Mouse (Mus musculus): ENCODE results near the gene Fam173a. TPM values are rescaled to one million over a fixed set of nuclear protein-coding genes. Genes with fewer than 3 reads are reported as not detected.

Fam173a gene
- 99.9 and 103 TPM in 2 replicates for polyA plus RNA-seq (2015; fragmentation: Nextera tagmentation; extraction: Ambion mirVana)

GRCm38 (mm10) chr17:25792615-25793014, at the start of gene Fam173a:
Gene Fam173a, minus strand, starts transcription at chr17:25792901.
- H3K9me3 ChIP-seq (ENCODE audit: control insufficient read depth, low read length), result no peaks in the 10 kb centered on the region
- peak within 1 kb of the TSS; percentile 67 for H3K4me2 ChIP-seq (ENCODE audit: low read length)
- H3K4me3 ChIP-seq (ENCODE audit: low read length), result peak within 1 kb of the TSS; percentile 73
- ATAC-seq, result peak; percentile 50
- H3K27ac ChIP-seq (ENCODE audit: low read depth, low read length), result peak within 1 kb of the TSS; percentile 91
- peaks cover 3% of the 10 kb centered on the region; the same call in 1 of the 2 replicates for H3K27me3 ChIP-seq (replicated peaks; ENCODE audit: control insufficient read depth, insufficient read depth, low read length)
- peak within 1 kb of the TSS; percentile 82 for H3K9ac ChIP-seq (ENCODE audit: low read depth, low read length)
- WGBS, result 1% methylated on average over 14 of the region's 14 CpGs
- H3K4me1 ChIP-seq (ENCODE audit: control insufficient read depth, insufficient read depth, low read depth, low read length), result peaks cover 41% of the 10 kb centered on the region
- H3K36me3 ChIP-seq (ENCODE audit: control insufficient read depth, insufficient read depth, low read length), result peaks cover 13% of the 10 kb centered on the region

GRCm38 (mm10) chr17:25841117-25841880, 48.6 kb upstream of the Fam173a start, which contains the start of gene Gm20683:
Gene Gm20683, minus strand, starts transcription at chr17:25841763.
- H3K4me2 ChIP-seq (ENCODE audit: low read length), result no peak within 1 kb of the TSS
- H3K4me1 ChIP-seq (ENCODE audit: control insufficient read depth, insufficient read depth, low read depth, low read length), result peaks cover 34% of the 10 kb centered on the region
- no peaks in the 10 kb centered on the region for H3K27me3 ChIP-seq (replicated peaks; ENCODE audit: control insufficient read depth, insufficient read depth, low read length)
- 96% methylated on average over 22 of the region's 22 CpGs for WGBS
- no peaks in the 10 kb centered on the region for H3K9me3 ChIP-seq (ENCODE audit: control insufficient read depth, low read length)
- no peak for ATAC-seq
- H3K4me3 ChIP-seq (ENCODE audit: low read length), result no peak within 1 kb of the TSS
- H3K36me3 ChIP-seq (ENCODE audit: control insufficient read depth, insufficient read depth, low read length), result peaks cover 40% of the 10 kb centered on the region
- no peak within 1 kb of the TSS; the same call in 1 of the 2 replicates for H3K9ac ChIP-seq (ENCODE audit: low read depth, low read length)
- no peak within 1 kb of the TSS for H3K27ac ChIP-seq (ENCODE audit: low read depth, low read length)

- no peak overlapping the region for H3K9ac ChIP-seq (ENCODE audit: low read depth, low read length)
- no peak for ATAC-seq
- WGBS, result 98% methylated on average over 6 of the region's 6 CpGs
- no peak overlapping the region for H3K27ac ChIP-seq (ENCODE audit: low read depth, low read length)
- H3K4me2 ChIP-seq (ENCODE audit: low read length), result no peak overlapping the region
- H3K27me3 ChIP-seq (replicated peaks; ENCODE audit: control insufficient read depth, insufficient read depth, low read length), result no peaks in the 10 kb centered on the region
- no peaks in the 10 kb centered on the region for H3K9me3 ChIP-seq (ENCODE audit: control insufficient read depth, low read length)
- peaks cover 42% of the 10 kb centered on the region for H3K4me1 ChIP-seq (ENCODE audit: control insufficient read depth, insufficient read depth, low read depth, low read length)
- H3K4me3 ChIP-seq (ENCODE audit: low read length), result no peak overlapping the region
- peaks cover 38% of the 10 kb centered on the region for H3K36me3 ChIP-seq (ENCODE audit: control insufficient read depth, insufficient read depth, low read length)
These were observed 47.8 kb upstream of the Fam173a start for GRCm38 (mm10) chr17:25840519-25840918.

- H3K4me3 ChIP-seq (ENCODE audit: low read length), result no peak overlapping the region
- peaks cover 46% of the 10 kb centered on the region for H3K4me1 ChIP-seq (ENCODE audit: control insufficient read depth, insufficient read depth, low read depth, low read length)
- no peak for ATAC-seq
- WGBS, result 84% methylated on average over 14 of the region's 14 CpGs
- H3K36me3 ChIP-seq (ENCODE audit: control insufficient read depth, insufficient read depth, low read length), result peaks cover 40% of the 10 kb centered on the region
- no peak overlapping the region for H3K27ac ChIP-seq (ENCODE audit: low read depth, low read length)
- no peak overlapping the region for H3K4me2 ChIP-seq (ENCODE audit: low read length)
- no peaks in the 10 kb centered on the region for H3K27me3 ChIP-seq (replicated peaks; ENCODE audit: control insufficient read depth, insufficient read depth, low read length)
- H3K9me3 ChIP-seq (ENCODE audit: control insufficient read depth, low read length), result no peaks in the 10 kb centered on the region
- no peak overlapping the region for H3K9ac ChIP-seq (ENCODE audit: low read depth, low read length)
These were observed 46.9 kb upstream of the Fam173a start for GRCm38 (mm10) chr17:25839455-25840235.

GRCm38 (mm10) chr17:25838904-25839303, 46.2 kb upstream of the Fam173a start:
- 85% methylated on average over 4 of the region's 4 CpGs for WGBS
- Histone ChIP-seq H3K27ac (ENCODE audit: low read depth, low read length) (no peak overlapping the region), H3K4me3 (ENCODE audit: low read length) (no peak overlapping the region), H3K4me2 (ENCODE audit: low read length) (no peak overlapping the region), H3K9me3 (ENCODE audit: control insufficient read depth, low read length) (no peaks in the 10 kb centered on the region), H3K4me1 (ENCODE audit: control insufficient read depth, insufficient read depth, low read depth, low read length) (peaks cover 52% of the 10 kb centered on the region), H3K36me3 (ENCODE audit: control insufficient read depth, insufficient read depth, low read length) (peaks cover 40% of the 10 kb centered on the region), H3K9ac (ENCODE audit: low read depth, low read length) (no peak overlapping the region), H3K27me3 (replicated peaks; ENCODE audit: control insufficient read depth, insufficient read depth, low read length) (no peaks in the 10 kb centered on the region)
- ATAC-seq, result no peak

- peak overlapping the region; percentile 85 for H3K4me2 ChIP-seq (ENCODE audit: low read length)
- H3K36me3 ChIP-seq (ENCODE audit: control insufficient read depth, insufficient read depth, low read length), result peaks cover 40% of the 10 kb centered on the region
- H3K4me1 ChIP-seq (ENCODE audit: control insufficient read depth, insufficient read depth, low read depth, low read length), result peaks cover 46% of the 10 kb centered on the region
- 7% methylated on average over 3 of the region's 3 CpGs for WGBS
- ATAC-seq, result no peak
- peak overlapping the region; percentile 93 for H3K27ac ChIP-seq (ENCODE audit: low read depth, low read length)
- H3K9me3 ChIP-seq (ENCODE audit: control insufficient read depth, low read length), result no peaks in the 10 kb centered on the region
- no peaks in the 10 kb centered on the region for H3K27me3 ChIP-seq (replicated peaks; ENCODE audit: control insufficient read depth, insufficient read depth, low read length)
- H3K9ac ChIP-seq (ENCODE audit: low read depth, low read length), result peak overlapping the region; percentile 92
- H3K4me3 ChIP-seq (ENCODE audit: low read length), result no peak overlapping the region
These were observed 44.8 kb upstream of the Fam173a start for GRCm38 (mm10) chr17:25837533-25837932.

GRCm38 (mm10) chr17:25837076-25837410, 44.3 kb upstream of the Fam173a start, which contains the start of gene Rhbdl1:
Gene Rhbdl1, minus strand, starts transcription at chr17:25837295.
- Histone ChIP-seq H3K36me3 (ENCODE audit: control insufficient read depth, insufficient read depth, low read length) (peaks cover 35% of the 10 kb centered on the region), H3K27me3 (replicated peaks; ENCODE audit: control insufficient read depth, insufficient read depth, low read length) (no peaks in the 10 kb centered on the region), H3K4me1 (ENCODE audit: control insufficient read depth, insufficient read depth, low read depth, low read length) (peaks cover 47% of the 10 kb centered on the region), H3K27ac (ENCODE audit: low read depth, low read length) (peak within 1 kb of the TSS; percentile 93), H3K4me2 (ENCODE audit: low read length) (peak within 1 kb of the TSS; percentile 85), H3K9me3 (ENCODE audit: control insufficient read depth, low read length) (no peaks in the 10 kb centered on the region), H3K4me3 (ENCODE audit: low read length) (peak within 1 kb of the TSS; percentile 55), H3K9ac (ENCODE audit: low read depth, low read length) (peak within 1 kb of the TSS; percentile 92)
- ATAC-seq, result peak; percentile 52
- WGBS, result under 1% methylated on average over 29 of the region's 29 CpGs

- Histone ChIP-seq H3K27me3 (replicated peaks; ENCODE audit: control insufficient read depth, insufficient read depth, low read length) (no peaks in the 10 kb centered on the region), H3K4me1 (ENCODE audit: control insufficient read depth, insufficient read depth, low read depth, low read length) (peaks cover 53% of the 10 kb centered on the region), H3K9me3 (ENCODE audit: control insufficient read depth, low read length) (no peaks in the 10 kb centered on the region), H3K36me3 (ENCODE audit: control insufficient read depth, insufficient read depth, low read length) (peaks cover 30% of the 10 kb centered on the region), H3K4me2 (ENCODE audit: low read length) (peak overlapping the region; percentile 85), H3K4me3 (ENCODE audit: low read length) (peak overlapping the region; percentile 55), H3K27ac (ENCODE audit: low read depth, low read length) (peak overlapping the region; percentile 93), H3K9ac (ENCODE audit: low read depth, low read length) (peak overlapping the region; percentile 92)
- WGBS, result 19% methylated on average over 23 of the region's 23 CpGs
- ATAC-seq, result no peak; the same call in 1 of the 2 replicates
These were observed 43.8 kb upstream of the Fam173a start for GRCm38 (mm10) chr17:25836397-25837075.

Measured in hindbrain, embryonic 16.5 days (tissue).